Comparison of ENCODE assay signal across 17 mouse cellular contexts in the genomic region with DNA sequence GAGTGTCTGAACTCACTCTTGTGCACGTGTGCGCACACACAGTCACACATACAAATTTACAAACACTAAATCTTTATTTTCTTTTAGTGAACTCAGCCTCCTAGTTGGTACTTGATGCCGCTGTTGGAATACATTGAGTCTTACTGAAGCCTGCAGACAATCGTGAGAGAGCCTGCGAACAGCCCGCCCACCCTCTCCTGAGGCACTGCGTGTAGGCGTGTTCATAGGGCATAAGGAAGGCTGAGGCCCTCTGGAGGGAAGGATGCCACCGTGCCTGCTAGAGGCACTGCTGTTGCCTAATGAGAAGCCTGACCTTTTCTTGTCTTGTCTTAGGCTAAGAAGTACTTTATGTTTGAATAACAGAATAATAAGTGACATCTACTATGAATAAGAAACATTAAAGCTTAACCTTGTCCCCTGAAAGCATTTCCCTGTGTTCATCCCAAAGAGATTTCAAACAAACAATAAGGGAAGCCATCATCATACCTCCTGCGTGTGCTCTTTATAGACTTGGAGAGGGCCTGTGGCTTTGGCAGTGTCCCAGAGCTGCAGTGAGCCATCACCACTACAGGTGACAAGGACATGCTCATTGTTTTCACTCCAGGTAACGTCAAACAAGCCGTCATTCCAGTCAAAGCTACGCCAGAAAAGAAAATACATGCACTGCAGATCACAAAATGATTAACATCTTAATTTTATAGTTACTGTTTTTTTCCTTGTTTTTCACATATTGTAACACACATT. TPM values are rescaled to one million over a fixed set of nuclear protein-coding genes. Genes with fewer than 3 reads are reported as not detected.
DNase-seq lines count a peak whose midpoint lies in the region; ATAC-seq lines count a peak whose summit lies in the region.
"Had no signal": no experiment of that assay in that cellular context is flagged by ENCODE, and none has a peak within 500 bp of the region (broad histone marks: within the 10 kb centered on the region; RNA-seq: fewer than 3 reads in every experiment).

No protein-coding gene starts in this region.

- no peak for DNase-seq in hindbrain, embryonic 10.5 days (ENCODE audit: low spot score)
- DNase-seq in cerebellum, adult 8-10 months = peak; percentile 43
- peak; percentile 61 to 83 for DNase-seq in frontal cortex, postnatal 36 days (ENCODE audit: low spot score in 2 of 2)
- DNase-seq in left cerebral cortex, postnatal 36 days (ENCODE audit: low spot score in 2 of 2) = peak; percentile 54 to 71
- DNase-seq in kidney, adult 8-10 months = no peak
- DNase-seq in adrenal gland, postnatal 25 days = no peak
- DNase-seq: adrenal gland, adult 8-10 months; heart, adult 18-20 months; kidney, adult 11 months; lung, embryonic 14.5 days; thymus, adult 18-20 months had no signal

- WGBS in hindbrain, embryonic 13.5 days = 79% methylated on average over 13 of the region's 13 CpGs
- whole genome bisulfite sequencing in hindbrain, embryonic 10.5 days = 84% methylated on average over 13 of the region's 13 CpGs

- ATAC-seq in hindbrain, embryonic 13.5 days (ENCODE audit: low FRiP score) = no peak
- ATAC-seq in megakaryocyte, adult 5-6 weeks (ENCODE audit: poor library complexity, severe bottlenecking) = no peak

- no peak overlapping the region for H3K4me3 ChIP-seq in hindbrain, embryonic 13.5 days
- H3K4me3 ChIP-seq in hindbrain, embryonic 10.5 days = no peak overlapping the region
- H3K4me3 ChIP-seq: forebrain, embryonic 10.5 days; midbrain, embryonic 12.5 days; neural tube, embryonic 13.5 days had no signal

- H3K27me3 ChIP-seq in hindbrain, embryonic 13.5 days = 0 out of 2 replicates have a peak, but pooled peaks cover 4% of the 10 kb centered on the region
- no peaks in the 10 kb centered on the region for H3K27me3 ChIP-seq in hindbrain, embryonic 10.5 days (ENCODE audit: insufficient read depth, poor library complexity, severe bottlenecking)
- H3K27me3 ChIP-seq: midbrain, embryonic 12.5 days had no signal

- no peaks in the 10 kb centered on the region for H3K36me3 ChIP-seq in hindbrain, embryonic 13.5 days
- H3K36me3 ChIP-seq in hindbrain, embryonic 10.5 days = peaks cover 12% of the 10 kb centered on the region
- H3K36me3 ChIP-seq: neural tube, embryonic 13.5 days had no signal

- intact Hi-C loops in left cerebral cortex, postnatal 36 days (cut with DNase I) = no loop called here

- H3K9me3 ChIP-seq in hindbrain, embryonic 13.5 days = no peaks in the 10 kb centered on the region
- no peaks in the 10 kb centered on the region for H3K9me3 ChIP-seq in hindbrain, embryonic 10.5 days
- H3K9me3 ChIP-seq: forebrain, embryonic 10.5 days; midbrain, embryonic 12.5 days; neural tube, embryonic 13.5 days had no signal

- no peak overlapping the region for H3K27ac ChIP-seq in hindbrain, embryonic 13.5 days
- H3K27ac ChIP-seq in hindbrain, embryonic 10.5 days = no peak overlapping the region
- H3K27ac ChIP-seq: forebrain, embryonic 10.5 days; midbrain, embryonic 12.5 days; neural tube, embryonic 13.5 days had no signal

- no peaks in the 10 kb centered on the region for H3K4me1 ChIP-seq in hindbrain, embryonic 13.5 days (replicated peaks)
- peaks cover 5% of the 10 kb centered on the region; the same call in 1 of the 2 replicates for H3K4me1 ChIP-seq in hindbrain, embryonic 10.5 days (replicated peaks)
- H3K4me1 ChIP-seq: forebrain, embryonic 10.5 days; midbrain, embryonic 12.5 days; neural tube, embryonic 13.5 days had no signal

- peak overlapping the region; percentile 31; the same call in 1 of the 2 replicates for H3K9ac ChIP-seq in hindbrain, embryonic 13.5 days
- H3K9ac ChIP-seq: lung, embryonic 14.5 days; midbrain, embryonic 12.5 days; neural tube, embryonic 13.5 days had no signal

- H3K4me2 ChIP-seq in hindbrain, embryonic 13.5 days = no peak overlapping the region
- H3K4me2 ChIP-seq: lung, embryonic 14.5 days; midbrain, embryonic 12.5 days; neural tube, embryonic 13.5 days had no signal

RNA-seq across cellular contexts. Expression of gene Pex7, which starts 3.2 kb away (rescaled TPM):
- 24.8 and 30.7 TPM in 2 replicates for polyA plus RNA-seq in hindbrain, embryonic 13.5 days (2015; fragmentation: Nextera tagmentation; extraction: Ambion mirVana)
- 31.7 and 33.0 TPM in 2 replicates for polyA plus RNA-seq in hindbrain, embryonic 10.5 days (2016; fragmentation: Nextera tagmentation; extraction: Ambion mirVana)
- 10 to 100 TPM; 25.6 to 28.3 TPM for total RNA-seq in left cerebral cortex, postnatal 36 days (2021)
- total RNA-seq in megakaryocyte, adult 5-6 weeks (2015) = 36.0 and 47.6 TPM in 2 replicates
- 13.5 and 19.5 TPM in 2 replicates for total RNA-seq in megakaryocyte, adult 5-6 weeks (2017)
- 47.3 and 57.8 TPM in 2 replicates for total RNA-seq in adrenal gland, postnatal 25 days (2021)

RNA-seq across cellular contexts. Expression of gene Map3k5, which starts 30.0 kb away (rescaled TPM):
- 0.65 and 0.74 TPM in 2 replicates for polyA plus RNA-seq in hindbrain, embryonic 13.5 days (2015; fragmentation: Nextera tagmentation; extraction: Ambion mirVana)
- polyA plus RNA-seq in hindbrain, embryonic 10.5 days (2016; fragmentation: Nextera tagmentation; extraction: Ambion mirVana) = 0.46 and 0.55 TPM in 2 replicates
- total RNA-seq in left cerebral cortex, postnatal 36 days (2021) = 10 to 100 TPM; 43.6 to 44.4 TPM
- 25.4 and 37.0 TPM in 2 replicates for total RNA-seq in megakaryocyte, adult 5-6 weeks (2015)
- 36.7 and 42.4 TPM in 2 replicates for total RNA-seq in megakaryocyte, adult 5-6 weeks (2017)
- 20.3 and 22.9 TPM in 2 replicates for total RNA-seq in adrenal gland, postnatal 25 days (2021)

RNA-seq across cellular contexts. Expression of gene Slc35d3, which starts 53.0 kb away (rescaled TPM):
- 1.3 and 1.4 TPM in 2 replicates for polyA plus RNA-seq in hindbrain, embryonic 13.5 days (2015; fragmentation: Nextera tagmentation; extraction: Ambion mirVana)
- 0.71 and 0.78 TPM in 2 replicates for polyA plus RNA-seq in hindbrain, embryonic 10.5 days (2016; fragmentation: Nextera tagmentation; extraction: Ambion mirVana)
- total RNA-seq in left cerebral cortex, postnatal 36 days (2021) = 1 to 10 TPM; 1.5 to 3.6 TPM
- total RNA-seq in megakaryocyte, adult 5-6 weeks (2015) = not detected in 2 replicates
- total RNA-seq in megakaryocyte, adult 5-6 weeks (2017) = 0.07 and 0.24 TPM in 2 replicates
- 9.5 and 16.5 TPM in 2 replicates for total RNA-seq in adrenal gland, postnatal 25 days (2021)
- total RNA-seq: heart, adult 18-20 months had no signal
- polyA plus RNA-seq: C2C12 had no signal

Comparison
In these comparisons a context has a peak if more than half of its experiments do, and no peak if none do; other contexts are left out.
1. DNase-seq: peak in cerebellum, adult 8-10 months (single experiment), frontal cortex, postnatal 36 days (2 of 2) and left cerebral cortex, postnatal 36 days (2 of 2); none in hindbrain, embryonic 10.5 days (single experiment), kidney, adult 8-10 months (0 of 2) and adrenal gland, postnatal 25 days (single experiment).